Mouse (Mus musculus) frontal cortex, adult 2 months (tissue): ENCODE data around the gene Gm16427. TPM values are rescaled to one million over a fixed set of nuclear protein-coding genes. Genes with fewer than 3 reads are reported as not detected.
"Not testable (repeated sequence)": the region's sequence is repeated elsewhere in the genome, so short reads cannot be mapped to it uniquely, and the experiment has no call there.

Experiments
- DNase-seq, 2 experiments: peaks; one replicate each; pipeline ENCODE4 v3.0.0; 2022; ENCODE audit warnings: low spot score in 1 of 2; ENCODE audit errors: extremely low spot score in 1 of 2
- polyA plus RNA-seq: library from polyadenylated mRNA; depleted of rRNA; stranded (reverse); fragments of >200 nt; gene quantifications from 2 replicates; pipeline ENCODE4 v1.2.3, GENCODE M21; 2012; rRNA removed

The Gm16427 gene
- not detected in 2 replicates for polyA plus RNA-seq

GRCm38 (mm10) chr5:93540100-93540499, at the start of gene Gm16427:
Gene Gm16427, minus strand, starts transcription at chr5:93540200.
- not testable (repeated sequence) for DNase-seq

Other genes with a start within 250 kb of the Gm16427 start
- gene C87414, start 131.4 kb upstream of the Gm16427 start, polyA plus RNA-seq, result not detected in 2 replicates